Mouse (Mus musculus) hindbrain, postnatal 0 days (tissue): ENCODE results near the gene OR5BS1P. TPM values are rescaled to one million over a fixed set of nuclear protein-coding genes. Genes with fewer than 3 reads are reported as not detected.
"Not testable (repeated sequence)": the region's sequence is repeated elsewhere in the genome, so short reads cannot be mapped to it uniquely, and the experiment has no call there.

Source experiments
- ATAC-seq: fragments of 200-750 bp; cut with Nextera tagmentation; 2 replicates; pipeline ENCODE4 v1.8.0; 2017; ENCODE audit warnings: mild to moderate bottlenecking, moderate TSS enrichment, moderate library complexity
- DNase-seq: peaks from one replicate; pipeline ENCODE4 v3.0.0-alpha.2; 2015; ENCODE audit warnings: low spot score
- H3K27ac ChIP-seq: fragments of 300-500 bp; sonication (generic); 2 replicates; pipeline ENCODE4 v1.5.1; 2014; ENCODE audit warnings: mild to moderate bottlenecking
- H3K27me3 ChIP-seq: fragments of 300-500 bp; sonication (generic); 2 replicates; pipeline ENCODE4 v1.6.1; 2014; ENCODE audit warnings: low read length, mixed read lengths; ENCODE audit not compliant: insufficient read depth
- H3K36me3 ChIP-seq: fragments of 300-500 bp; sonication (generic); 2 replicates; pipeline ENCODE4 v1.6.1; 2014; ENCODE audit warnings: low read length, mixed read lengths; ENCODE audit not compliant: insufficient read depth
- H3K4me1 ChIP-seq: fragments of 300-500 bp; sonication (generic); 2 replicates; pipeline ENCODE4 v1.6.1; 2014; ENCODE audit warnings: antibody characterized with exemption, low read length, mixed read lengths; ENCODE audit not compliant: insufficient read depth
- H3K4me2 ChIP-seq: fragments of 300-500 bp; sonication (generic); 2 replicates; pipeline ENCODE4 v1.6.1; 2014; ENCODE audit warnings: low read depth, mild to moderate bottlenecking, low read length, moderate library complexity, mixed read lengths
- H3K4me3 ChIP-seq: fragments of 300-500 bp; sonication (generic); 2 replicates; pipeline ENCODE4 v1.5.1; 2014; ENCODE audit warnings: low read length
- H3K9ac ChIP-seq: fragments of 300-500 bp; sonication (generic); replicated peaks from 2 replicates; pipeline ENCODE4 v1.6.1; 2014; ENCODE audit warnings: mild to moderate bottlenecking, low read length, moderate library complexity, mixed read lengths
- H3K9me3 ChIP-seq: fragments of 300-500 bp; sonication (generic); 2 replicates; pipeline ENCODE4 v1.6.1; 2016; ENCODE audit warnings: low read length, mixed read lengths
- CTCF ChIP-seq: IDR thresholded peaks from 2 replicates; pipeline ENCODE4 v1.5.1; 2016; ENCODE audit warnings: antibody characterized with exemption, control low read depth, low read depth
- WGBS: fragments of 180-500 bp; shearing (Covaris S2); extraction: QIAGEN DNeasy Blood & Tissue Kit; methylation state at CpG from one replicate; pipeline ENCODE4 v1.1.7; 2014; 5-methylcytosine and 5-hydroxymethylcytosine counted together
- polyA plus RNA-seq: library from polyadenylated mRNA; unstranded; fragments of >200 nt; fragmentation: Nextera tagmentation; extraction: Ambion mirVana; gene quantifications from 2 replicates; pipeline ENCODE4 v1.2.1, GENCODE M21; 2015
- total RNA-seq: library from RNA; depleted of rRNA; stranded (reverse); fragments of >200 nt; gene quantifications from 2 replicates; pipeline ENCODE4 v1.2.3, GENCODE M21; 2014; rRNA removed

Gene OR5BS1P
- total RNA-seq = not detected in 2 replicates
- not detected in 2 replicates for polyA plus RNA-seq

DNA sequence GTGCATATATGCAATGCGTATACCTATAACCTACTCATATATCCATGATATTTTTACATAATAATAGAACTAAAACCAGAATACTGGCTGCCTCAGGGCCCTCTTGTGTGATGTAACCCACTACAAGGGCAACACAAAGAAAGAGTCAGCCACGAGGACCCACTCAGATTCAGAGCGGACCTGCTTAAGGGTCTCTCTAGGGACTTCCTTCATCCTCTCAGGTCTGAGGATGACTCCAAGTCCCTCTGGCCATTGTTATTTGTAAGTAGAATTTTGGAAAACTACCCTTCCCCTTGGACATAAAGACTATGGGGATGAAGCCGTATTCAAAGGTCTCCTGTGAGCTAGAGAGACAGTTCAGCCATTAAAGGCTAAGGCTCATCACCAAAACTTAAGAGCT lies at the start of gene OR5BS1P:
Gene OR5BS1P, plus strand, starts transcription at position 301 of the 400 bp plus-strand sequence.
- no peak within 1 kb of the TSS for H3K27ac ChIP-seq
- no peaks in the 10 kb centered on the region for H3K4me1 ChIP-seq
- no peaks in the 10 kb centered on the region for H3K9me3 ChIP-seq
- 89% methylated on average over 4 of the region's 4 CpGs for WGBS
- no peaks in the 10 kb centered on the region for H3K36me3 ChIP-seq
- DNase-seq (no peak), ATAC-seq (no peak)
- no peak within 1 kb of the TSS for H3K9ac ChIP-seq
- TF ChIP-seq CTCF = no peak
- no peaks in the 10 kb centered on the region for H3K27me3 ChIP-seq
- H3K4me3 ChIP-seq = no peak within 1 kb of the TSS
- no peak within 1 kb of the TSS for H3K4me2 ChIP-seq

DNA sequence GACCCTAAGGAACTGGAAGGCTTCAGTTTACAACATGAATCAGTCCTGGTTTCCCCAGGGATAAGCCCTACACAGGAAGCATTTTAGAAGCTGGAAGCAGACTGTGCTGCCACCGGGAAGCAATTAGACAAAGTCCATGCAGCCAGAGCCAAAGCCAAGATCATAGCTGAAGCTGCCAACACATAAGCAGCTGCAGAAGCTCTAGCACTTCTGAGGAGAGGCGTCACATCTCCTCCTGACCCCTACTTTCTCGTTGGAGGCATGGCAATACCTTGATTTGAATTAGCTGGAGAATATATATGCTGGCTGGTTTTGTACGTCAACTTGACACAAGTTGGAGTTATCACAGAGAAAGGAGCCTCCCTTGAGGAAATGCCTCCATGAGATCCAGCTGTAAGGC lies 48.8 kb upstream of the OR5BS1P start:
- Histone ChIP-seq H3K4me2 (no peak overlapping the region), H3K9ac (no peak overlapping the region), H3K27me3 (no peaks in the 10 kb centered on the region), H3K4me1 (no peaks in the 10 kb centered on the region), H3K4me3 (no peak overlapping the region), H3K36me3 (no peaks in the 10 kb centered on the region), H3K9me3 (no peaks in the 10 kb centered on the region), H3K27ac (no peak overlapping the region)
- 65% methylated on average over 4 of the region's 4 CpGs for WGBS
- no peak for TF ChIP-seq CTCF
- ATAC-seq (no peak), DNase-seq (no peak)

DNA sequence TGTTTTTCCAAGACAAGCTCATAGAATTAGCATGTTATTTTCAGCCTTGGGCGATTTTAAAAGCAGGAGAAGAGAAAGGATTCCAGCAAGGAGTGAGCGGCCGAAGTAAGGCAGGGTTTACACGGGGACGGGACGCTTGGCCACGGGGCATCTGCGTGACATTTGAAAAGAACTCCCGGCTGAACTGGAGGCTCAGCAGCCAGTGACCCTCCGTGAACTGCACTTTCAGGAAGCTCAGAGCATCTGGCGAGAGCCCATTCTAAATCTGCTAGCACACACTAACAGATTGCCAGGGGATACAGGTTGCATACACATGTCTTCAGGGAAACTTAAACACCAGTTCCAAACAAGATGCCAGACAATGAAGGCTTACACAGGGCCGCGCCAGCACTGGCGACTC lies 45.4 kb upstream of the OR5BS1P start:
- Histone ChIP-seq H3K27ac (no peak overlapping the region), H3K4me3 (no peak overlapping the region), H3K4me1 (no peaks in the 10 kb centered on the region), H3K27me3 (no peaks in the 10 kb centered on the region), H3K4me2 (no peak overlapping the region), H3K36me3 (no peaks in the 10 kb centered on the region), H3K9me3 (no peaks in the 10 kb centered on the region), H3K9ac (no peak overlapping the region)
- DNase-seq (no peak), ATAC-seq (no peak)
- no peak for TF ChIP-seq CTCF
- 65% methylated on average over 14 of the region's 14 CpGs for WGBS

DNA sequence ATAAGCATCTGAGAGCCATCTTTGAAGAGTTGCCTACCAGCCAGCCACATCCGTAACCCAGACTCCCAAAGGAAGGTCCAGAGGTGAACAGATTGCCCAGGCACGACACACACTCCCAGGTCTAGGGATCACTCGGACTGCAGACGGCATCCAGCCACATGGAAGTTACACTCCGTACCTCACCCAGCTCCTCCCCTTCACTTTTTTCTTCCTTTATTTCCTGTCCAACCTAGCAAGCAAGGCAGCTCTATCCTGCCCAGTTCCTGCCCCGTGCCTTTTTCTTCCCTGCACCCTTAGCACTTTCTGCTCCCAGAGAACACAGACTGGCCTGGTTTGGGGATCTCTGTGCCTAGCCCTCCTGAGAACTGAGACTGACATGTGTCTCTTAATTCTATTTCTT lies 44.9 kb upstream of the OR5BS1P start:
- no peaks in the 10 kb centered on the region for H3K36me3 ChIP-seq
- H3K4me3 ChIP-seq = no peak overlapping the region
- H3K27ac ChIP-seq = no peak overlapping the region
- no peak overlapping the region for H3K4me2 ChIP-seq
- H3K9me3 ChIP-seq = no peaks in the 10 kb centered on the region
- H3K9ac ChIP-seq = no peak overlapping the region
- H3K4me1 ChIP-seq = no peaks in the 10 kb centered on the region
- no peaks in the 10 kb centered on the region for H3K27me3 ChIP-seq
- 64% methylated on average over 6 of the region's 6 CpGs for WGBS
- ATAC-seq (no peak), DNase-seq (no peak)
- no peak for TF ChIP-seq CTCF

DNA sequence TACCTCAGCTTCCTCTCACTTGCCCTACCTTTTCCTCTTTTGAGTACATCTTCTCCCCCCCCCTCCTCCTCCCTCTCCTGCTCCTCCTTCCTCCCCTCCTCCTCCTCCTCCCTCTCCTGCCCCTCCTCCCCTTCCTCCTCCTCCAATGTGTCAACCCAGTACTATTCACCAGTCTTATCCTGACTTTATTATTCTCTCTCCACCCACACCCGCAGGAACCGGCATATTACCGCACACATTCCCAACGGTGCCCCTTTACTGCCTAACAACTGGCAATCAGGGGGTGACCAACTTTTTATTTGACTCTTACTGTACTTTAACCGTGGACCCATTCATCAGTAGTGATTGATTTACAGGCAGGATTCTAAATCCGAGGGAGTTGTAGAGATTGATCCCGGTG lies 44.5 kb upstream of the OR5BS1P start:
- no peak overlapping the region for H3K27ac ChIP-seq
- no peaks in the 10 kb centered on the region for H3K36me3 ChIP-seq
- H3K4me3 ChIP-seq = no peak overlapping the region
- no peaks in the 10 kb centered on the region for H3K4me1 ChIP-seq
- no peak overlapping the region for H3K9ac ChIP-seq
- H3K4me2 ChIP-seq = no peak overlapping the region
- TF ChIP-seq CTCF = no peak
- no peaks in the 10 kb centered on the region for H3K27me3 ChIP-seq
- no peak for ATAC-seq
- no peaks in the 10 kb centered on the region for H3K9me3 ChIP-seq
- DNase-seq = no peak
- 79% methylated on average over 7 of the region's 7 CpGs for WGBS

DNA sequence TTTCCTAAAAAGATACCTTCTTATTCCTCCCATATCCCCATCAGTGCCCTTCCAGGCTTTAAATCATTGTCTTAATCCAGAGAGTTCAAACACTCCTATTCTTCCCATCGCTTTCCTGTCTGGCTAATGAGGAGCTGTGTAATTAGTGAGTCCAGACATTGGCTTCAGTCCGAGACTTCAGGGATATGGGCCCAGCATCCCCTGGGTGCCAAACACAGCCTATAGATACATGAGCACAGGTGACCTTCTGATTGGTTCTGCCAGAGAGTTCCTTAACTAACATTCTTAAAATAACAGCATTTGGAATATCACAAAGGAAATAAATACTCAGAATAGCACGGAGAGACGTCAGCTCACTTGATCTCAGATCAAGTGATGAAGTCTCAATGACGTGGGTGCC lies 38.8 kb upstream of the OR5BS1P start, which contains the start of gene Olfr282:
Gene Olfr282, plus strand, starts transcription at position 301 of the 400 bp plus-strand sequence.
- H3K9ac ChIP-seq, DNase-seq, ATAC-seq, H3K4me3 ChIP-seq, H3K4me1 ChIP-seq, H3K27ac ChIP-seq, H3K36me3 ChIP-seq, H3K27me3 ChIP-seq, H3K4me2 ChIP-seq, H3K9me3 ChIP-seq: not testable (repeated sequence)
- WGBS = 80% methylated on average over 5 of the region's 5 CpGs

DNA sequence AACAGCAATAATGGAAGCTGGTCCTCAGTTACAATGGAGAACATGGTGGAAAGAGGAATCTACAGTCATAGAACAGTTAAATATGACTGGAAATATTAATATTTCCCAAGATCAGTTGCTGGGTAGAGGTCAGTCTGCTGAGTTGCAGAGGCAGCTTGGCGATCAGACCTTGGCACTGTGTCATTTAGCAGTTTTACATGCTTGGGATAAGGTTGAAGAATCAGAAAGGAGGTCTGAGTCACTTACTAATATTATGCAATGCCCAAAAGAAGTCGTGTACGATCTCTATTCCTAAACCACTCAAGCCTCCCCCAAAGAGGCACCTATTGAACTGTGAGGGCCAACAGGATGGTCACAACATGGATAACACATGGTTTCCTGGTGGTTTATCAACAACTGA lies 25.1 kb upstream of the OR5BS1P start:
- no peak for TF ChIP-seq CTCF
- no peak overlapping the region for H3K4me2 ChIP-seq
- DNase-seq = no peak
- H3K27me3 ChIP-seq = no peaks in the 10 kb centered on the region
- H3K4me3 ChIP-seq = no peak overlapping the region
- no peak for ATAC-seq
- WGBS = 79% methylated on average over 3 of the region's 3 CpGs
- no peaks in the 10 kb centered on the region for H3K36me3 ChIP-seq
- no peak overlapping the region for H3K9ac ChIP-seq
- no peaks in the 10 kb centered on the region for H3K9me3 ChIP-seq
- no peaks in the 10 kb centered on the region for H3K4me1 ChIP-seq
- H3K27ac ChIP-seq = no peak overlapping the region
